Mouse (Mus musculus) spleen, adult 10 weeks (tissue): ENCODE measurements around the gene Bicra. TPM values are rescaled to one million over a fixed set of nuclear protein-coding genes. Genes with fewer than 3 reads are reported as not detected.

Experiments used
- polyA plus RNA-seq: library from polyadenylated mRNA; stranded (reverse); fragments of 350-450 nt; fragmentation: Illumina TruSeq; extraction: RNeasy Lipid Tissue Mini Kit (QIAGEN cat#74804); gene quantifications from one replicate; pipeline ENCODE4 v1.2.3, GENCODE M21; 2015; ENCODE audit warnings: low replicate concordance; ENCODE audit not compliant: insufficient read depth

Gene Bicra
- polyA plus RNA-seq = 7.6 TPM

DNA sequence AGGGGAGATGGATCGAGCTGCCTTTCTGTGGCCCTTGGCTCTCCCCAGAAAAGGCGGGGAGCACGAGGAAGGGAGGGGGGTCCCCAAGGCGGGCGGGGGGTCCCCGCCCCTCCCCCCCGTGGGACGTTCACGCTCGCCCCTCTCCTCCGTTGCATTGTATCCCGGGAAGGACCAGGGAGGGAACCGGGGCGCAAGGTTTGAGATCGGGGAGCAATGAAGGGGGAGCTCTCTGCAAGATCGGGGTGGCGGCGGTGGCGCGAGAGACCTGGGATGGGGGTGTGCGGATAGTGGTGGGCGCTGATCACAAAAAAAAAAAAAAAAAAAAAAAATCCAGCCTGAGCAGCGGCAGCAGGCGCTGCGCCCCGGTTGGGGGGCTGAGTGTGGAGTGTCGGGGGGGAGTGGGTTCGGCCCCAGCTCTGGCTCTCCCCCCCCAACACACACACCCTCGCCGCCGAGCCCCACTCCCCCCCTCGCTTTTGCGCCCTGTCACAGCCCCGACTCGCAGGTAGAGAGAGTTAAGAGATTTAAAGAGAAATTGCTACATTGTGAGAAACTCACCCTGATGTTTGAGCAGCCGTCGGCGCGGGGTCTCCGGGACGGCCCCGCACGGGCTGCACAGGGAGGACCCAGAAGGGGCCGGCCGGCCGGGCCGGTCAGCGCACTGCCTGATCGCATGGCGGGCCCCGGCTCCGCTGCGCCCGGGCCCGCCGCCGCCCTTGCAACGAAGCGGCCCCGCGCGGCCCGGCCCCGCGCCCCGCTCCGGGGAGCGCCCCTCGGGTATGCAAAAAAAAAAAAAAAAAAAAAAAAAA lies at the start of gene Bicra:
Gene Bicra, minus strand, starts transcription at position 584 of the 809 bp plus-strand sequence.

GRCm38 (mm10) chr7:16061219-16062098 lies 13.7 kb upstream of the Bicra start, which contains the start of gene Zfp541:
Gene Zfp541, plus strand, starts transcription at chr7:16061814.

DNA sequence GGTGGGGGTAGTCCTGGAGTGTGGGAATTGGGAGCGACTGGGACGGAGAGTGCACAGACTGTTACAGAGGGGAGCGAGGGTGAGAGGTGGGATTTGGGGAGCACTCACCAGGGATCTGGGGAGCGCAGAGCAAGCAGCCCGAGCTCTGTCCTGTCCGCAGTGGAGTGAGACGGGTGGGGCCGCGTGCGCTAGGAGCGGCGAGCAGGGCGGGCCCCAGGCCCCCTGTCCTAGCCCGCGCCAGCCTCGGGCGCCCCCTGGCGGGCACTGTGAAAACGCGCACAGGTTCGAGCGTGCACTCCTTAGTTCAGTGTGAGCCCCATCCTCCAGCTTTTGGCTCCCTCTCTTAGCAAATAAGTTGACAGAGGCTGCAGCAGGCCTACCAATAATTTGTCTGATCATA lies 80.4 kb downstream of the Bicra start, which contains the start of gene Ehd2:
Gene Ehd2, minus strand, starts transcription at position 256 of the 400 bp plus-strand sequence.

DNA sequence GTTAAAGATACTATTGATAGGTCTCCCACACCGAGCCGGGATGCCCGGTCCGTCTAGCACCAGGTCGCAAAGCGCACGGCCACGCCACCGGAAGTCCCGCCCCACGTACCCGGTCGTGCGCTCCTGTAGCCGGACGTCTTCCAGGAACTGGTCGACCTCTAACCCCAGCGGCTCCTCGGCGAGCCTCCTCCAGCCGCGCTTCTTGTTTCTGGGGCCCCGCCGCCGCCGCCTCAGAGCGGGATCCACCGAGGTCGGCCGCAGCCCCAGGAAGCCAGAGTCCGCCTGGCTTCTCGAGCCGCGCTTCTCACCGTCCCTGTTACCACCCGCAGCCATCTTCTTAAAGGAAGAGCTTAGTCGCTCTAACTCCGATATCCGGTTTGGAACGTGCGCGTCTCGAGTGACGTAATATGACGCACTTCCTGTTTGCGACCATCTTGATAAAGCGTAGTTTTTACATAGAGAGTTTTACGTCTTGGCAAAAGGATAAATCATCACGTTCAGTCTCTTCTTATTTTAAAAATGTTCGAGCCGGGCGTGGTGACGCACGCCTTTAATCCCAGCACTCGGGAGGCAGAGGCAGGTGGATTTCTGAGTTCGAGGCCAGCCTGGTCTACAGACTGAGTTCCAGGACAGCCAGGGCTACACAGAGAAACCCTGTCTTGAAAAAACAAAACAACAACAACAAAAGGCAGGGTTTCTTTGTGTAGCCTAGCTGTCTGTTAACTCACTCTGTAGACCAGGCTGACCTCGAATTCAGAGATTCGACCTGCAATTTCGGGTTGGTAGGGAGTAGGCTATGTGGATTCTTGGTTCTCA lies 101.8 kb downstream of the Bicra start, which contains the start of gene Nop53:
Gene Nop53, minus strand, starts transcription at position 354 of the 816 bp plus-strand sequence.

GRCm38 (mm10) chr7:15922220-15922773 lies 125.4 kb downstream of the Bicra start, which contains the start of gene Selenow:
Gene Selenow, minus strand, starts transcription at chr7:15922402.

Other genes starting within 250 kb of the Bicra start
- gene Obox6, start 208.2 kb downstream of the Bicra start, polyA plus RNA-seq = not detected
- not detected for gene Crx, start 168.0 kb downstream of the Bicra start, polyA plus RNA-seq
- gene Crxos, start 165.3 kb downstream of the Bicra start, polyA plus RNA-seq = not detected
- 170 TPM for gene Selenow, start 125.5 kb downstream of the Bicra start, polyA plus RNA-seq
- 99.8 TPM for gene Nop53, start 101.8 kb downstream of the Bicra start, polyA plus RNA-seq
- 13.3 TPM for gene Ehd2, start 80.4 kb downstream of the Bicra start, polyA plus RNA-seq
- not detected for gene Zfp541, start 13.9 kb upstream of the Bicra start, polyA plus RNA-seq
- 60.6 TPM for gene Napa, start 50.5 kb upstream of the Bicra start, polyA plus RNA-seq
- gene Kptn, start 72.0 kb upstream of the Bicra start, polyA plus RNA-seq = 29.5 TPM
- 0.66 TPM for gene Slc8a2, start 81.9 kb upstream of the Bicra start, polyA plus RNA-seq
- 12.1 TPM for gene Meis3, start 127.2 kb upstream of the Bicra start, polyA plus RNA-seq
- 3.2 TPM for gene Dhx34, start 174.1 kb upstream of the Bicra start, polyA plus RNA-seq
- 2.8 TPM for gene C5ar2, start 196.2 kb upstream of the Bicra start, polyA plus RNA-seq
- gene C5ar1, start 211.6 kb upstream of the Bicra start, polyA plus RNA-seq = 2.5 TPM
- gene Inafm1, start 225.7 kb upstream of the Bicra start, polyA plus RNA-seq = 12.6 TPM
- gene Ccdc9, start 238.9 kb upstream of the Bicra start, polyA plus RNA-seq = 114 TPM